Mouse (Mus musculus) spleen, adult 2 months (tissue): Measurements from ENCODE around the gene Syde2.

ENCODE experiments used
- CTCF ChIP-seq: fragments of 200-500 bp; IDR thresholded peaks from 2 replicates; pipeline ENCODE4 v1.5.1; 2011; ENCODE audit warnings: mild to moderate bottlenecking, inconsistent platforms; ENCODE audit not compliant: insufficient read depth, insufficient read length, insufficient replicate concordance; ENCODE audit errors: extremely low read depth
- POLR2A ChIP-seq: fragments of 200-500 bp; IDR thresholded peaks from 2 replicates; pipeline ENCODE4 v1.6.1; 2011; ENCODE audit warnings: low read depth, low read length, inconsistent platforms

GRCm38 (mm10) chr3:145963101-145964017 lies 24.3 kb upstream of the Syde2 start:
- TF ChIP-seq CTCF: no peak
- TF ChIP-seq POLR2A: no peak
